Comparison of ENCODE assay signal across 8 mouse cellular contexts in the genomic region with DNA sequence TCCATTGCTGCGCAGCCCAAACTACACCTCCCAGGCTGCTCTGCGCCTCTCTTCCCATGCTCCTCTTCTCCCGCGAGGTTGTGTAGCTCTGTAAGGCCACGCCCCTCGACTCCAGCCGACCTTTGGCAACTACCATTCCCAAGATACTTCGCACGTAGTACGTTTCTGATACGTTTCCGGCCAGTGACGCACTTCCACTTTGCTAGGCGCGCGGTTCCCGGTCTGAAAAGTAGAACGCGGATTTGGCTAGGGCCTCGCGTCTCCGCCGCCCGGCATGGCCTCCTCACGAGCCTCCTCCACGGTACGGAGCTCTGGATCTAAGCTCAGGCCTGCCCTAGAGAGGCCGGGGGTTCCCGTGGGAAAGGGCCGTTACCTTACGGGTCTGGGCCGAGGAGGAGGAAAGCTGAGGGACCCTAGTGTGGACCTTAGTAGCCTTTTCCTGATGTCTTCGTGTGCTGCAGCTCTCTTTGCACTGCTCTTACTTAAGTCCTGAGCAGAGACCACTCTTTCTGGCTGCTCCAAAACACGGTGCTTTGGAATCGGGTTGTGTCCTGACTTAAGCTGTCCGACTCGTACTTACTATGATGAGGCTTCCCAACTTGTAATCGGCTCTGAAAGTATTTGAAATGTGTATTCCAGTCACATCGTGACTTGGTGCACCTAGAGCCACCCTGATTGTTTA. TPM values are rescaled to one million over a fixed set of nuclear protein-coding genes. Genes with fewer than 3 reads are reported as not detected.
A peak's percentile ranks its signal among the peaks of the same experiment; 100 is the strongest.
DNase-seq lines count a peak whose midpoint lies in the region; ATAC-seq and TF ChIP-seq lines count a peak whose summit lies in the region.

A gene (minus strand): TSS at position 42 of the 682 bp plus-strand sequence.
A gene (plus strand): TSS at position 197 of the 682 bp plus-strand sequence.

- ATAC-seq in Patski, result peak; percentile 93
- ATAC-seq in hindbrain, embryonic 13.5 days (ENCODE audit: low FRiP score), result peak; percentile 99

- no peaks in the 10 kb centered on the region for H3K9me3 ChIP-seq in hindbrain, embryonic 13.5 days

- no peaks in the 10 kb centered on the region for H3K27me3 ChIP-seq in Patski
- no peaks in the 10 kb centered on the region for H3K27me3 ChIP-seq in hindbrain, embryonic 13.5 days

- CTCF ChIA-PET in Patski (lab: Charles Lee), result interaction anchor here (1.9 to 2.2 kb wide), 2 partner anchors 11 to 48 kb away, joined by 6 to 10 read pairs; a partner anchor contains a TSS

- no peak for TF ChIP-seq CTCF in Patski (IDR thresholded peaks at IDR 0.05)

- H3K36me3 ChIP-seq in hindbrain, embryonic 13.5 days, result peaks cover 31% of the 10 kb centered on the region

- in situ Hi-C loops in Patski (cut with MboI; ENCODE audit: low pct_unique_long_range_greater_than_20kb), result loop anchor here (5.0 kb wide), 1 partner anchor 99 kb away; no protein-coding TSS in a partner anchor

- peak; percentile 82 for DNase-seq in Patski (ENCODE audit: low read depth, low spot score)
- peak; percentile 98 for DNase-seq in cerebellum, postnatal 14 days
- DNase-seq in frontal cortex, postnatal 14 days (ENCODE audit: low spot score in 2 of 2), result peak; percentile 98
- peak; percentile 81 to 86 for DNase-seq in layer of hippocampus, postnatal 25 days (ENCODE audit: extremely low spot score in 1 of 2, low spot score in 1 of 2)
- DNase-seq in lung, postnatal 25 days (ENCODE audit: low spot score), result peak; percentile 99
- DNase-seq in retina, embryonic 14.5 days (ENCODE audit: low spot score), result peak; percentile 100
- DNase-seq in thymus, postnatal 4 days, result peak; percentile 97

- WGBS in hindbrain, embryonic 13.5 days, result under 1% methylated on average over 39 of the region's 39 CpGs

- H3K4me2 ChIP-seq in hindbrain, embryonic 13.5 days, result peak within 1 kb of the TSS; percentile 74

- peak within 1 kb of the TSS; percentile 78 for H3K4me3 ChIP-seq in hindbrain, embryonic 13.5 days

- POLR2A ChIA-PET in Patski (lab: Charles Lee), result interaction anchor here (0.8 to 2.0 kb wide), 4 partner anchors 25 to 116 kb away, joined by 3 to 4 read pairs (median 3); no protein-coding TSS in a partner anchor

- H3K4me1 ChIP-seq in hindbrain, embryonic 13.5 days (replicated peaks), result peaks cover 48% of the 10 kb centered on the region

- H3K27ac ChIP-seq in hindbrain, embryonic 13.5 days, result peak within 1 kb of the TSS; percentile 89

- H3K9ac ChIP-seq in hindbrain, embryonic 13.5 days, result peak within 1 kb of the TSS; percentile 88

RNA-seq across cellular contexts. Expression of the first gene that starts in this region (rescaled TPM):
- 32.2 TPM for polyA plus RNA-seq in Patski (2021)
- 95.8 and 102 TPM in 2 replicates for polyA plus RNA-seq in hindbrain, embryonic 13.5 days (2015; fragmentation: Nextera tagmentation; extraction: Ambion mirVana)
- 10 to 100 TPM; 43.0 to 51.1 TPM for total RNA-seq in layer of hippocampus, postnatal 25 days (2021)

RNA-seq across cellular contexts. Expression of the second gene that starts in this region (rescaled TPM):
- 10.9 TPM for polyA plus RNA-seq in Patski (2021)
- polyA plus RNA-seq in hindbrain, embryonic 13.5 days (2015; fragmentation: Nextera tagmentation; extraction: Ambion mirVana), result 17.0 and 17.8 TPM in 2 replicates
- total RNA-seq in layer of hippocampus, postnatal 25 days (2021), result 10 to 100 TPM; 12.4 to 12.6 TPM

Comparison
In these comparisons a context has a peak if more than half of its experiments do, and no peak if none do; other contexts are left out.
1. Peak in every context shown above with its lines: DNase-seq, ATAC-seq, H3K4me3 ChIP-seq and H3K27ac ChIP-seq.